Mouse (Mus musculus): ENCODE data around the gene Fam71f2.
A peak's percentile ranks its signal among the peaks of the same experiment; 100 is the strongest.

DNA sequence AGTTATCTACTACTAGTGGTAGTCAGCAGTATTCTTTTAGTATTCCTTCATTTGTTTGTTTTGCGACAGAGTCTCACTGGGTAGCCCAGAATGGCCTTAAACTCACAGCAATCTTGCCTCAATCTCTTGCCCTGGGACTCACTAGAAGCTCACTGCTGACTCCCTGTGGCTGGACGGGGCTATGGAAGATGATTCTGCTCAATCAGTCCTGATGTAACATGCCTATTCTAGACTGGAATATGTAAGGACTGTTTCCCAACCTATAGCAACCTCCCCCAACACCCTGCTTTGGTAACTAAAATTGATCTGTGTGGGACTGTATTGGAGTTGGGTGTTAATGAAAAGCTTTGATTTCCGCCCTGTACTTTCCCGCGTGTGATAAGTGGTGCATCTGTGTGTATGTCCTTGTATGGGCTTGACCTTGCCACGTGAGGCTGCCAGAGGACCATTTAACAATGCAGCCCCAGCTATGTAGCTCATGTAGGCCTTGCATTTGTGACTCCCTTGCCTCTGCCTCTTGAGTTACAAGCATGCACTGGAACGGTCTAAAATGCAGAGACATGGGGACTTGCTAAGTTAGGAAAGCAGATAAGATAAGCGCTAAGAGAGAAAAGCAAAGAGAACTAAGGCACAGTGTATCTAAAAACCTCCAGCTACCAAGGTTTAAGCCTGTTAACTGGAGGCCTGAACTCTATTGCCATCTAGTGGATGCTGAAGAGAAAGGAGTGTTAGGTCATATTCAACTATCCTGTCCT lies 703 bp upstream of the Fam71f2 start:
- TF ChIP-seq POLR2A (IDR thresholded peaks at IDR 0.05; ENCODE audit: low read depth, low read length) = no peak
- peak; percentile 54 for TF ChIP-seq CTCF (conservative IDR thresholded peaks at IDR 0.05; ENCODE audit: insufficient read depth, insufficient read length, low read depth, low read length)
